Mouse (Mus musculus): ENCODE measurements around the gene Zfp148. TPM values are rescaled to one million over a fixed set of nuclear protein-coding genes. Genes with fewer than 3 reads are reported as not detected.

Gene Zfp148
- total and polyA plus RNA-seq, 3 experiments, result 6.1 to 40.9 (median 37.9) TPM

GRCm38 (mm10) chr16:33464509-33465241, 84.0 kb downstream of the Zfp148 start:
- no peak overlapping the region for H3K27ac ChIP-seq
- DNase-seq, result no peak
- H3K79me2 ChIP-seq (replicated peaks; ENCODE audit: control insufficient read depth, insufficient read depth, low read length), result no peaks in the 10 kb centered on the region
- 65% methylated on average over 4 of the region's 4 CpGs for WGBS
- no peak overlapping the region for H3K4me3 ChIP-seq
- intact Hi-C loops (cut with DNase I), result loop anchor here (5.0 kb wide), 1 partner anchor 62 kb away; no protein-coding TSS in a partner anchor
- H3K4me1 ChIP-seq (ENCODE audit: control insufficient read depth, insufficient read depth, low read length), result peaks cover 4% of the 10 kb centered on the region
- peaks cover 9% of the 10 kb centered on the region for H3K36me3 ChIP-seq (ENCODE audit: control insufficient read depth, insufficient read depth, low read length)
- TF ChIP-seq EP300 (IDR thresholded peaks at IDR 0.05; ENCODE audit: insufficient read depth, low read depth, low read length) (no peak), CTCF (IDR thresholded peaks at IDR 0.05) (no peak), POLR2A (IDR thresholded peaks at IDR 0.05; ENCODE audit: insufficient read depth, low read depth, low read length) (no peak)
- H3K9ac ChIP-seq (ENCODE audit: low read depth, low read length), result no peak overlapping the region
- H3K27me3 ChIP-seq (ENCODE audit: control insufficient read depth, insufficient read depth, low read length), result no peaks in the 10 kb centered on the region

- Histone ChIP-seq H3K9ac (ENCODE audit: low read depth, low read length) (no peak overlapping the region), H3K27me3 (ENCODE audit: control insufficient read depth, insufficient read depth, low read length) (no peaks in the 10 kb centered on the region), H3K36me3 (ENCODE audit: control insufficient read depth, insufficient read depth, low read length) (peaks cover 9% of the 10 kb centered on the region), H3K27ac (no peak overlapping the region), H3K4me1 (ENCODE audit: control insufficient read depth, insufficient read depth, low read length) (peaks cover 4% of the 10 kb centered on the region), H3K4me3 (no peak overlapping the region), H3K79me2 (replicated peaks; ENCODE audit: control insufficient read depth, insufficient read depth, low read length) (no peaks in the 10 kb centered on the region)
- intact Hi-C loops (cut with DNase I), result no loop called here
- no peak for DNase-seq
- TF ChIP-seq CTCF (IDR thresholded peaks at IDR 0.05) (no peak), POLR2A (IDR thresholded peaks at IDR 0.05; ENCODE audit: insufficient read depth, low read depth, low read length) (no peak), EP300 (IDR thresholded peaks at IDR 0.05; ENCODE audit: insufficient read depth, low read depth, low read length) (no peak)
- WGBS, result 89% methylated on average over 4 of the region's 4 CpGs
Measured at GRCm38 (mm10) chr16:33465242-33465614, 84.6 kb downstream of the Zfp148 start.

DNA sequence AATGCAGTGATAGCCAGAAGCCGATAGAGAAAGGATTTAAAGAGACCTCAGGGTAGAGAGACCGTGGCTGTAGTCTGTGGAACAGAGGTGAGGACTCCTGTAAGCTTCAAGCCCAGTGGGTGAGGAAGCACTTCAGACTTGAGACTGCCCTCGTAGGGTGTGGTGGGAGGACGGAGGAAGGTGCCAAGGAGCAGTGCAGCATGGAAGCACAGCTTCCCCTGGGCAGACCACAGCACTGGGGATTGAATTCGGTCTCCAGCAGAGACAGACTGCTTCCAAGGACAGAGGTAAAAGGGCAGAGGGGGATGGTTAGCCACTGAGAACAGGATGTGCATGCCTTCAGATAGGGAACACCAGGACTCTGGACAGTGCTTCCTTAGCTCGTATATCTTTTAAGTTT, 86.8 kb downstream of the Zfp148 start:
- Histone ChIP-seq H3K4me1 (ENCODE audit: control insufficient read depth, insufficient read depth, low read length) (peaks cover 4% of the 10 kb centered on the region), H3K27ac (no peak overlapping the region), H3K4me3 (no peak overlapping the region), H3K36me3 (ENCODE audit: control insufficient read depth, insufficient read depth, low read length) (peaks cover 9% of the 10 kb centered on the region), H3K9ac (ENCODE audit: low read depth, low read length) (no peak overlapping the region), H3K27me3 (ENCODE audit: control insufficient read depth, insufficient read depth, low read length) (no peaks in the 10 kb centered on the region), H3K79me2 (replicated peaks; ENCODE audit: control insufficient read depth, insufficient read depth, low read length) (no peaks in the 10 kb centered on the region)
- no peak for DNase-seq
- intact Hi-C loops (cut with DNase I), result no loop called here
- TF ChIP-seq EP300 (IDR thresholded peaks at IDR 0.05; ENCODE audit: insufficient read depth, low read depth, low read length) (no peak), POLR2A (IDR thresholded peaks at IDR 0.05; ENCODE audit: insufficient read depth, low read depth, low read length) (no peak), CTCF (IDR thresholded peaks at IDR 0.05) (no peak)
- 43% methylated on average over 6 of the region's 6 CpGs for WGBS

DNA sequence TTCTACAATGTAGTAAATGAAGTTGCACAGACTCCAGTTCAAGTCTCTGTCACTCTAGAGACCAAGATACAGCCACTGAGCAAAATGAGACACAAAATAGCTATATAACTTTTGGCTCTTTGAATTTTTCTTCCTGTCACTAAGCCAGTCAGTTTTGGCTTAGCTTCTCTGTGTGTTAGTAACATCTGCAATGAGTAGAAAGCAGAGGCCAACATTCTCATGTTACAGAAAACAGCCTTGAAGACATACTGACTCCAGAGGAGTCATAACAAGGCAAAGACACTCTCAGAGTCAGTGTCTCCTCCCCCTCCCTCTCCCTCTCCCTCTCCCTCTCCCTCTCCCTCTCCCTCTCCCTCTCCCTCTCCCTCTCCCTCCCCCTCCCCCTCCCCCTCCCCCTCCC, 89.3 kb downstream of the Zfp148 start:
- H3K27ac ChIP-seq, result no peak overlapping the region

GRCm38 (mm10) chr16:33474381-33474780, 93.7 kb downstream of the Zfp148 start:
- 93% methylated on average over 6 of the region's 6 CpGs for WGBS
- intact Hi-C loops (cut with DNase I), result no loop called here

More for the DNA sequence above, 89.3 kb downstream of the Zfp148 start:
- no peaks in the 10 kb centered on the region for H3K27me3 ChIP-seq (ENCODE audit: control insufficient read depth, insufficient read depth, low read length)
- H3K36me3 ChIP-seq (ENCODE audit: control insufficient read depth, insufficient read depth, low read length), result peaks cover 3% of the 10 kb centered on the region
- no peak for DNase-seq
- H3K4me3 ChIP-seq, result no peak overlapping the region
- H3K4me1 ChIP-seq (ENCODE audit: control insufficient read depth, insufficient read depth, low read length), result peaks cover 3% of the 10 kb centered on the region; the same call in 1 of the 2 replicates
- intact Hi-C loops (cut with DNase I), result no loop called here
- H3K79me2 ChIP-seq (replicated peaks; ENCODE audit: control insufficient read depth, insufficient read depth, low read length), result no peaks in the 10 kb centered on the region
- TF ChIP-seq EP300 (IDR thresholded peaks at IDR 0.05; ENCODE audit: insufficient read depth, low read depth, low read length), result no peak
- no peak for TF ChIP-seq CTCF (IDR thresholded peaks at IDR 0.05)
- TF ChIP-seq POLR2A (IDR thresholded peaks at IDR 0.05; ENCODE audit: insufficient read depth, low read depth, low read length), result no peak
- no peak overlapping the region for H3K9ac ChIP-seq (ENCODE audit: low read depth, low read length)

GRCm38 (mm10) chr16:33479926-33480325, 99.3 kb downstream of the Zfp148 start:
- Histone ChIP-seq H3K4me1 (ENCODE audit: control insufficient read depth, insufficient read depth, low read length) (peaks cover 2% of the 10 kb centered on the region), H3K27ac (no peak overlapping the region), H3K9ac (ENCODE audit: low read depth, low read length) (no peak overlapping the region), H3K36me3 (ENCODE audit: control insufficient read depth, insufficient read depth, low read length) (no peaks in the 10 kb centered on the region; the same call in none of the 2 replicates), H3K4me3 (no peak overlapping the region), H3K27me3 (ENCODE audit: control insufficient read depth, insufficient read depth, low read length) (no peaks in the 10 kb centered on the region), H3K79me2 (replicated peaks; ENCODE audit: control insufficient read depth, insufficient read depth, low read length) (no peaks in the 10 kb centered on the region)
- no peak for DNase-seq
- TF ChIP-seq POLR2A (IDR thresholded peaks at IDR 0.05; ENCODE audit: insufficient read depth, low read depth, low read length) (no peak), CTCF (IDR thresholded peaks at IDR 0.05) (no peak), EP300 (IDR thresholded peaks at IDR 0.05; ENCODE audit: insufficient read depth, low read depth, low read length) (no peak)
- intact Hi-C loops (cut with DNase I), result loop anchor here (5.0 to 10.0 kb wide), 2 partner anchors 98 to 145 kb away; partner anchors contain the start of gene Zfp148

More at GRCm38 (mm10) chr16:33474381-33474780, 93.7 kb downstream of the Zfp148 start:
- no peaks in the 10 kb centered on the region for H3K79me2 ChIP-seq (replicated peaks; ENCODE audit: control insufficient read depth, insufficient read depth, low read length)
- no peak overlapping the region for H3K9ac ChIP-seq (ENCODE audit: low read depth, low read length)
- no peak overlapping the region for H3K27ac ChIP-seq
- no peaks in the 10 kb centered on the region for H3K27me3 ChIP-seq (ENCODE audit: control insufficient read depth, insufficient read depth, low read length)
- no peaks in the 10 kb centered on the region for H3K4me1 ChIP-seq (ENCODE audit: control insufficient read depth, insufficient read depth, low read length)
- no peak overlapping the region for H3K4me3 ChIP-seq
- DNase-seq, result no peak
- H3K36me3 ChIP-seq (ENCODE audit: control insufficient read depth, insufficient read depth, low read length), result no peaks in the 10 kb centered on the region; the same call in 1 of the 2 replicates
- no peak for TF ChIP-seq EP300 (IDR thresholded peaks at IDR 0.05; ENCODE audit: insufficient read depth, low read depth, low read length)
- no peak for TF ChIP-seq CTCF (IDR thresholded peaks at IDR 0.05)
- no peak for TF ChIP-seq POLR2A (IDR thresholded peaks at IDR 0.05; ENCODE audit: insufficient read depth, low read depth, low read length)
